Mouse (Mus musculus) lung, postnatal 0 days (tissue): Measurements from ENCODE around the gene Zfp366. TPM values are rescaled to one million over a fixed set of nuclear protein-coding genes. Genes with fewer than 3 reads are reported as not detected.

Experiments
- ATAC-seq: fragments of 200-750 bp; cut with Nextera tagmentation; 2 replicates; pipeline ENCODE4 v1.8.0; 2017; ENCODE audit warnings: moderate library complexity
- DNase-seq: peaks from one replicate; pipeline ENCODE4 v3.0.0-alpha.2; 2016; ENCODE audit warnings: low spot score
- H3K27ac ChIP-seq: fragments of 300-500 bp; sonication (generic); 2 replicates; pipeline ENCODE4 v1.5.1; 2014; ENCODE audit warnings: antibody characterized with exemption, mild to moderate bottlenecking, low read length, mixed read lengths
- H3K27me3 ChIP-seq: fragments of 300-500 bp; sonication (generic); replicated peaks from 2 replicates; pipeline ENCODE4 v1.6.1; 2014; ENCODE audit warnings: low read length, mixed read lengths; ENCODE audit not compliant: insufficient read depth
- H3K36me3 ChIP-seq: fragments of 300-500 bp; sonication (generic); 2 replicates; pipeline ENCODE4 v1.6.1; 2014; ENCODE audit warnings: low read length, mixed read lengths; ENCODE audit not compliant: insufficient read depth
- H3K4me1 ChIP-seq: fragments of 300-500 bp; sonication (generic); 2 replicates; pipeline ENCODE4 v1.6.1; 2014; ENCODE audit warnings: antibody characterized with exemption, low read depth, low read length, mixed read lengths; ENCODE audit not compliant: insufficient read depth
- H3K4me2 ChIP-seq: fragments of 300-500 bp; sonication (generic); replicated peaks from 2 replicates; pipeline ENCODE4 v1.6.1; 2014; ENCODE audit warnings: low read depth, mild to moderate bottlenecking, low read length, moderate library complexity, mixed read lengths
- H3K4me3 ChIP-seq: fragments of 300-500 bp; sonication (generic); 2 replicates; pipeline ENCODE4 v1.5.1; 2014; ENCODE audit warnings: low read depth, low read length
- H3K9ac ChIP-seq: fragments of 300-500 bp; sonication (generic); replicated peaks from 2 replicates; pipeline ENCODE4 v1.6.1; 2014; ENCODE audit warnings: low read depth, mild to moderate bottlenecking
- H3K9me3 ChIP-seq: fragments of 300-500 bp; sonication (generic); 2 replicates; pipeline ENCODE4 v1.6.1; 2016; ENCODE audit warnings: low read length, mixed read lengths
- CTCF ChIP-seq: IDR thresholded peaks from 2 replicates; pipeline ENCODE4 v1.5.1; 2016; ENCODE audit warnings: antibody characterized with exemption, mild to moderate bottlenecking
- EP300 ChIP-seq: IDR thresholded peaks from 2 replicates; pipeline ENCODE4 v1.6.1; 2016; ENCODE audit warnings: antibody characterized with exemption, mild to moderate bottlenecking, control low read depth
- WGBS: fragments of 180-500 bp; shearing (Covaris S2); extraction: QIAGEN DNeasy Blood & Tissue Kit; methylation state at CpG from one replicate; pipeline ENCODE4 v1.1.7; 2014; 5-methylcytosine and 5-hydroxymethylcytosine counted together
- polyA plus RNA-seq: library from polyadenylated mRNA; unstranded; fragments of >200 nt; fragmentation: Nextera tagmentation; extraction: Ambion mirVana; gene quantifications from 2 replicates; pipeline ENCODE4 v1.2.1, GENCODE M21; 2015

Gene Zfp366
- polyA plus RNA-seq, 1 experiment from 2014 or later, result 1.6 TPM

DNA sequence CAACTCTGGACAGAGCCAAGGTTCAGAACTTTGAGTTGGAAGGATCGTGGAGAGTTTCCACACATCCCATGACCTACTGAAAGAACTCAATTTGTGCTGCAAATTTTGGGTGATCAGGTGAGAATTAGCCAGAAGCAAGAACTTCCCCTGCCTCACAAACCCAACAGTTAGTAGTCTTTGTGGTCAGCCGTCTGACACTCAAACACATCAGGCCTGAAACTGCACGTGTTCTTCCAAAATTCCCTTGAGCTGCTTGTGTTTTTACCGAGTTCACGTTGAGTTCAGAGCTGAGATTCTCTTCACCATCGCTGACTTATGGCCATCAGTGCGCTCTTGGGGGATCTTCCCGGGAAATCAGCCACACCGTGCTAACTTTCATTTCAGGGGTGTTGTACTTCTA lies 22.6 kb downstream of the Zfp366 start:
- 95% methylated on average over 9 of the region's 9 CpGs for WGBS
- Histone ChIP-seq H3K9me3 (no peaks in the 10 kb centered on the region), H3K4me1 (no peaks in the 10 kb centered on the region), H3K9ac (no peak overlapping the region), H3K27ac (no peak overlapping the region), H3K4me2 (no peak overlapping the region), H3K27me3 (no peaks in the 10 kb centered on the region), H3K4me3 (no peak overlapping the region), H3K36me3 (no peaks in the 10 kb centered on the region)
- no peak for DNase-seq
- TF ChIP-seq EP300 (no peak), CTCF (no peak)
- no peak for ATAC-seq

DNA sequence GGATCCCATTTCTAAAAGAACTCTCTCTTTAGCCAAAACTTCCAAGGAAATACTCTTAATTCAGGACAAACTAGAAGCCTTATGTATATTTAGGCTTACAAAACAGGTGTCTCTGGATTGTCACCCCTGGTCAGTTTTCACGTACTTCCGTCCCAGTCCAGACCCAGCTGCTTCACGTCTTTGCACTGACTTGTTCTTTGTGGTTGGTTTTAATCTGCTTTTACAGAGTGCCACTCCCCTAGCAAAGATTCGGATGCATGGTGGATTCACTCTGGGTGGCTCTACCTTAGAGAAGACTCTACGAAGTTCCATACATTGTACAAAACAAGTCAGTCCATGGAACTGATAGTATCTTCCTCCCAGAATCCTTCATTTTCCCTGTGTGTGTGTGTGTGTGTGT lies 25.2 kb downstream of the Zfp366 start:
- TF ChIP-seq EP300, result no peak
- no peaks in the 10 kb centered on the region for H3K4me1 ChIP-seq
- no peak for ATAC-seq
- H3K4me3 ChIP-seq, result no peak overlapping the region
- H3K27me3 ChIP-seq, result no peaks in the 10 kb centered on the region
- H3K9ac ChIP-seq, result no peak overlapping the region
- no peak overlapping the region for H3K4me2 ChIP-seq
- H3K36me3 ChIP-seq, result no peaks in the 10 kb centered on the region
- DNase-seq, result no peak
- H3K9me3 ChIP-seq, result no peaks in the 10 kb centered on the region
- no peak overlapping the region for H3K27ac ChIP-seq
- WGBS, result 87% methylated on average over 5 of the region's 5 CpGs

DNA sequence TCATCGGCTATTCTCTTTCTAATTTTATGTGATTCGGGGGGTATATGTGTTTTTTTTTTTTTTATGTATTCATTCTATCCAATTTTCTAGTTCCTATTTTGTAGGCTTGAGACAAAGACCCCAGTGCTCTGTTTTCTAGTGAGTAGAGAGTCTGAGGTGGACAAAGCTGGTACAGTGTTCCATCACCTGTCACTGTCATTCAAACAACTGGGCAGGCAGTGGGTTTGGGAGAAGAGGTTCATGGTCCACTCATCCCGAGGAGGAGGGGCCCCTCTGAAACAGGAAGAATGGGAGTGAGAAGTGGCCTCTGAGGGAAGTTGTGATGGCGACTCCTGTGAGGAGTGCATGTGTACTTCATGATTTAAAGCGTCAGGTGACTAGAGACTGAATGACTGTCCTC lies 26.2 kb downstream of the Zfp366 start:
- DNase-seq (no peak), ATAC-seq (no peak)
- Histone ChIP-seq H3K9me3 (no peaks in the 10 kb centered on the region), H3K4me1 (no peaks in the 10 kb centered on the region), H3K4me3 (no peak overlapping the region), H3K4me2 (no peak overlapping the region), H3K27ac (no peak overlapping the region), H3K36me3 (no peaks in the 10 kb centered on the region), H3K9ac (no peak overlapping the region), H3K27me3 (no peaks in the 10 kb centered on the region)
- TF ChIP-seq CTCF, result no peak
- no peak for TF ChIP-seq EP300
- 42% methylated on average over 5 of the region's 5 CpGs for WGBS

DNA sequence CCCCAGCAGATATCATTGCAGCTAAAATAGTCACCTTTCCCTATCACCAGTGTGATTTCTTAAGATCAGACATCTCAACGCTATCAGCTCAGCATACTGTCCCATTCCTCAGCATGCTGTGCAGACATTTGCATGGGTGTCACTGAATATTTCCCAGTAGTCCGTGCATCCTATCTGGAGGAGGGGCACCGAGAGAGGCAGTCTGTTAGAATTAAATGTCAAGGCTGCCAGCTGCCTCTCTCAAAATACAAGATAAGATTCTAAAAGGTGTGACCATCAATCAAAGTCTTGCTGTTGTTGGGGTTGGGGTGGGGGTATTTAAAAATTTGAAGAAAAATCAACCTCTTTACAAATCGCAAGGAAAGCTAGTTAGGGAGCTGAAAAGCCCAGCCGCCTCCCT lies 28.4 kb downstream of the Zfp366 start:
- Histone ChIP-seq H3K4me2 (no peak overlapping the region), H3K9me3 (no peaks in the 10 kb centered on the region), H3K27me3 (no peaks in the 10 kb centered on the region), H3K36me3 (no peaks in the 10 kb centered on the region), H3K9ac (no peak overlapping the region), H3K27ac (no peak overlapping the region), H3K4me1 (no peaks in the 10 kb centered on the region), H3K4me3 (no peak overlapping the region)
- 59% methylated on average over 5 of the region's 5 CpGs for WGBS
- ATAC-seq, result no peak
- no peak for DNase-seq
- TF ChIP-seq CTCF (no peak), EP300 (no peak)

DNA sequence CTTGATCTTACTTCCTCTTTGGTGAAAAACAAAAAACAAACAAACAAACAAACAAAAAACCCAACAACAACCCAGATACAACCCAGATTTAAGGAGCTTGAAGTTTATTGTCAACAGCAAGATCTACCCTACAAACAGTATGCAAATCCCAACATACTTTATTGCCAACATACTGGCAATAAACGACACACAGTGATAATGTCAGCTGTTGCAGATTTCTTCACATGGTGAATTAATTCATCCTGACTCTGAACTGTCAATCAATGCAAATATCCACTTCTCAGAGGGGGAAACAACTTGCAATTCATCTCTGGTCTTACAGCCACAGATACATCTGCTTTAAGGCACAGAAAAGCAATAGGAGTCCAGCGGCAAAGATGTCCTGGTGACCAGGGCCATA lies 31.4 kb downstream of the Zfp366 start:
- no peak overlapping the region for H3K27ac ChIP-seq
- H3K9ac ChIP-seq, result no peak overlapping the region
- H3K4me3 ChIP-seq, result no peak overlapping the region
- no peaks in the 10 kb centered on the region for H3K36me3 ChIP-seq
- 83% methylated on average over 2 of the region's 2 CpGs for WGBS
- TF ChIP-seq CTCF (no peak), EP300 (no peak)
- ATAC-seq (no peak), DNase-seq (no peak)
- no peaks in the 10 kb centered on the region for H3K27me3 ChIP-seq
- H3K4me2 ChIP-seq, result no peak overlapping the region
- no peaks in the 10 kb centered on the region for H3K4me1 ChIP-seq
- H3K9me3 ChIP-seq, result no peaks in the 10 kb centered on the region

DNA sequence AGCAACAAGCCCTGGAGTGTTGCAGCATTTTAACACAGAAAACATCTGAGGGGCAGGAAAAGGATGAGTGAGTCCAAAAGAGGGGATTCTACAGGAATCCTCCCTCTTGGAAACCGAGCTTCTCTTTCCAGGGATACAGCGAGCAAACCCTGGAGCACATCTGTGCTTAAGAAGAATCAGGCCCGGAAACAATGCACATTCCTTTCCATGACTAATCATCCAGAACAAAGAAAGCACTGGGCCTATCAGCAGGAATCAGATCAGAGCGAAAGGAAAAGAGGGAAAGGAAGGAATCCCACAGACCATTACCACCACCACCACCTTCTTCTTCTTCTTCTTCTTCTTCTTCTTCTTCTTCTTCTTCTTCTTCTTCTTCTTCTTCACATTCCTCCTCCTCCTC lies 33.4 kb downstream of the Zfp366 start:
- Histone ChIP-seq H3K9me3 (no peaks in the 10 kb centered on the region), H3K4me2 (no peak overlapping the region), H3K27ac (peak overlapping the region; percentile 2; the same call in 1 of the 2 replicates), H3K36me3 (no peaks in the 10 kb centered on the region), H3K4me1 (peaks cover 2% of the 10 kb centered on the region; the same call in 1 of the 2 replicates), H3K4me3 (no peak overlapping the region), H3K9ac (no peak overlapping the region), H3K27me3 (no peaks in the 10 kb centered on the region)
- ATAC-seq (peak; percentile 70), DNase-seq (peak; percentile 42)
- TF ChIP-seq EP300, result peak; percentile 55; the same call in 1 of the 2 replicates
- TF ChIP-seq CTCF, result no peak
- WGBS, result 19% methylated on average over 4 of the region's 4 CpGs

DNA sequence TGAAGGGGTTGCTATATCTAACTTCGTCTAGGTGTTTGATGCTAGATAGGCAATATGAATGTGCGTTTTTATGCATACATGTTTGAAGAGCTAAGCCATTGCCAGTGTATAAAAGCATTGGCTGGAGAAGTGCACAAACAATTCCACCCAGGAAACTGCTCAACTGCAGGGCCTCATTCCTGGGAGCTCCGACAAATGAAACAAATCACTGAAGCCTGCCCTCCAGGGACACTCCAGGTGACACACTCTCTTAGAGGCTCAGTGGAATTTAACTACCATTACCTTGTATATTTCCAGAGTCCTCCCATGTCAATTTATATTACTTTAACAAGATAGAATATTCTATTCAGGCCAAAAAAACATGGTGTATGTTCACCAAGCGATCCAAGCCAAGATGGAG lies 35.0 kb downstream of the Zfp366 start:
- 80% methylated on average over 4 of the region's 4 CpGs for WGBS
- no peak for TF ChIP-seq EP300
- TF ChIP-seq CTCF, result no peak
- Histone ChIP-seq H3K4me1 (peaks cover 2% of the 10 kb centered on the region; the same call in 1 of the 2 replicates), H3K9ac (no peak overlapping the region), H3K9me3 (no peaks in the 10 kb centered on the region), H3K27ac (no peak overlapping the region), H3K36me3 (no peaks in the 10 kb centered on the region), H3K27me3 (no peaks in the 10 kb centered on the region), H3K4me2 (no peak overlapping the region), H3K4me3 (no peak overlapping the region)
- ATAC-seq (no peak), DNase-seq (no peak)
